Mouse (Mus musculus) hindbrain, embryonic 12.5 days (tissue): ENCODE measurements at regions not wholly inside any gene's neighbourhood (a gene's known extent, or its start where the extent isn't known, plus 50 kb on each side); places are given as distances from the start of the nearest gene placed in this dataset.
A peak's percentile ranks its signal among the peaks of the same experiment; 100 is the strongest.

Experiments used
- ATAC-seq: fragments of 200-750 bp; cut with Nextera tagmentation; 2 replicates; pipeline ENCODE4 v1.8.0; 2017; ENCODE audit warnings: moderate TSS enrichment; ENCODE audit not compliant: low FRiP score
- H3K27ac ChIP-seq: fragments of 300-500 bp; sonication (generic); 2 replicates; pipeline ENCODE4 v1.5.1; 2016; ENCODE audit warnings: mild to moderate bottlenecking
- H3K27me3 ChIP-seq: fragments of 300-500 bp; sonication (generic); 2 replicates; pipeline ENCODE4 v1.6.1; 2016; ENCODE audit warnings: mild to moderate bottlenecking
- H3K36me3 ChIP-seq: fragments of 300-500 bp; sonication (generic); 2 replicates; pipeline ENCODE4 v1.6.1; 2016; ENCODE audit warnings: mild to moderate bottlenecking
- H3K4me1 ChIP-seq: fragments of 300-500 bp; sonication (generic); 2 replicates; pipeline ENCODE4 v1.6.1; 2016
- H3K4me2 ChIP-seq: fragments of 300-500 bp; sonication (generic); replicated peaks from 2 replicates; pipeline ENCODE4 v1.6.1; 2016; ENCODE audit warnings: mild to moderate bottlenecking
- H3K4me3 ChIP-seq: fragments of 300-500 bp; sonication (generic); 2 replicates; pipeline ENCODE4 v1.5.1; 2016; ENCODE audit warnings: mild to moderate bottlenecking
- H3K9ac ChIP-seq: fragments of 300-500 bp; sonication (generic); 2 replicates; pipeline ENCODE4 v1.6.1; 2016; ENCODE audit warnings: mild to moderate bottlenecking, moderate library complexity
- H3K9me3 ChIP-seq: fragments of 300-500 bp; sonication (generic); replicated peaks from 2 replicates; pipeline ENCODE4 v1.6.1; 2016; ENCODE audit warnings: mild to moderate bottlenecking
- WGBS: fragments of 180-500 bp; shearing (Covaris S2); methylation state at CpG from one replicate; pipeline ENCODE4 v1.1.7; 2016; 5-methylcytosine and 5-hydroxymethylcytosine counted together

DNA sequence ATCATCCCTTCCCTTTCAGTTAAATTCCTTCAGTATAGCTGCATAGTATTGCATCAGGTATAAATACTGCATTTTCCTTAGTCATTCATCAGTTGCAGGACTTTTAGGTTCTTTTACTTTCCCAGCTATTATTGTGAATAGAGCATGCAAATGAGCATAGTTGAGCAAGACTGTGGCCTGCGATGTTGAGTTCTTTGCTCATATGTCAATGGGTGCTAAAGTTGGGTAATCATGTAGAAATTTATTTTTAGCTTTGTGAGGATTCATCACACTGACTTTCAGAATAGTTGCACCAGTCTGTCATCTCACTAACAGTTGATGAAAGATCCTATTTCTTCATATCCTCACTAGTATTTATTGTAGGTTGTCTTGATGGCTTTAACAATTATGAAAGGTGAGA lies 380.3 kb upstream of the Arrdc3 start:
- Histone ChIP-seq H3K9me3 (no peaks in the 10 kb centered on the region), H3K4me2 (no peak overlapping the region), H3K4me1 (no peaks in the 10 kb centered on the region), H3K4me3 (no peak overlapping the region), H3K36me3 (no peaks in the 10 kb centered on the region), H3K27ac (no peak overlapping the region), H3K27me3 (no peaks in the 10 kb centered on the region), H3K9ac (no peak overlapping the region)
- no peak for ATAC-seq
- 93% methylated on average over 1 of the region's 1 CpGs for WGBS

DNA sequence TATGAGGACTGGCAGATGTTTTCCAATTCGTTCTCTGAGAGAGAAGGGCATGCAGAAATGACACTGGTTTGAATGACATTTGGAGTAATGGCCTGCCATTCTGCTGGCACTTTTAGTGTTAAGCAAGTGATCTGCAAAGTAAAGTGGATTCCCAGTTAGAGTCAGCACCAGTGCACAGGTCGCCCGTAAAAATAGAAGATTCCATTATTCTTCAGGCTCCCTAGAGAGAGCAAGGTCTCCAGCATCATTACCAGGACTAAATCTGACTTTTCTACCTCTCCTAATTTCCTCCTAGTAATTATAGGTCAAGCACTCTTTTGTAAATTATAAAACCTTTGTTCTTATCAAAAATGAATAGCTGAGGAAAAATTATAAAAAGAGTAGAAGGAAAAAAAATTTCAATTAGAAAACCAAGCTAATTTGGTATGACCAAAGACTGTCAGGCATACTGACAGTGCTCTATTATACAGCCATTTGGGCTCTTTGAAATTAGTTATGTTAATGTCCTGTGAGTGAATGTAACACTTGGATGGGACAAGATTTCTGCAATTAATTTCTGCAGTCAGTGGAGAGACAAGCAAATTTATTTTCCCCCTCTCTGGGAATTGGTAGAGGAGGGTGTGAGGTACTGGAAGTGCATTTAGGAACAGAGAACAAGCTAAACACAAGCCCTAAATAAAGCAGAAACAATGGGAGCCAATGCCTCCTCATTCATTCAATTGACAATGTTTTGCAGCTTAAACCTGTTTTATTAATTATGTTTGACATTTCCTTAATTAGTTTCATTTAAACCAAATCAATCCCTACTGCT lies 368.8 kb upstream of the Arrdc3 start:
- Histone ChIP-seq H3K27me3 (no peaks in the 10 kb centered on the region), H3K9ac (no peak overlapping the region), H3K27ac (peak overlapping the region; percentile 17; the same call in 1 of the 2 replicates), H3K9me3 (no peaks in the 10 kb centered on the region), H3K4me3 (no peak overlapping the region), H3K4me2 (no peak overlapping the region), H3K4me1 (peaks cover 2% of the 10 kb centered on the region; the same call in 1 of the 2 replicates), H3K36me3 (no peaks in the 10 kb centered on the region)
- ATAC-seq = peak; percentile 93
- 33% methylated on average over 3 of the region's 3 CpGs for WGBS

DNA sequence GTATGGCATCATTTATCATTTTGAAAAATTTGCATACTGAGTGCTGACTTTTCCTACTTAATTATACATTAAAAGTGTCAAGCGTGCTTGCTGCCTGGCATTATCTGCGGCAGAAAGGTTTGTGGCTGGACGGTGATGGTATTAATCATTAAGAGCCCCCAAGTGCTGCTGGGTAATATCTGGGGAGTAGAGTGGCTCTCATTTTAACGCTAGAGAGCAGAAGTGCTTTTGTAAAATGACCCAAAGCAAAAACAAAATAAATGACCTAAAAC lies 368.3 kb upstream of the Arrdc3 start:
- Histone ChIP-seq H3K4me1 (peaks cover 2% of the 10 kb centered on the region; the same call in 1 of the 2 replicates), H3K9ac (no peak overlapping the region), H3K4me3 (no peak overlapping the region), H3K36me3 (no peaks in the 10 kb centered on the region), H3K9me3 (no peaks in the 10 kb centered on the region), H3K4me2 (no peak overlapping the region), H3K27ac (no peak overlapping the region), H3K27me3 (no peaks in the 10 kb centered on the region)
- peak; percentile 87; the same call in 1 of the 2 replicates for ATAC-seq
- WGBS = 42% methylated on average over 4 of the region's 4 CpGs

DNA sequence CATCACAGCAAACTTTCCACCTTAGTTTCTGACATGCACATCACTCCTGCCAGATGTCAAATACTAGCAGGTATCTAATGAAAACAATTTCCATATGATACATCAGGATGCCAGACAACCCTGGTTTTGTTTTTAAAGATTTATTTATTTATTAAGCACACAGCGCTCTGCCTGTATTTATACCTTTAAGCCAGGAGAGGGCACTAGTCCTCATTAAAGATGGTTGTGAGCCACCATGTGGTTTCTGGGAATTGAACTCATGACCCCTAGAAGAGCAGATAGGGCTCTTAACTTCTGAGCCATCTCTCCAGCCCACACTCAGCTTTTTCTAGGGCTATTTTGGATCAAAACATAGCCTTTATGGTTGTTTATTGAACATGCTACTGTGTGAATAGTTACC lies 364.3 kb upstream of the Arrdc3 start:
- no peak overlapping the region for H3K27ac ChIP-seq
- no peaks in the 10 kb centered on the region for H3K27me3 ChIP-seq
- no peak overlapping the region for H3K4me3 ChIP-seq
- no peak for ATAC-seq
- WGBS = 61% methylated on average over 1 of the region's 1 CpGs
- peaks cover 2% of the 10 kb centered on the region; the same call in 1 of the 2 replicates for H3K4me1 ChIP-seq
- no peaks in the 10 kb centered on the region for H3K9me3 ChIP-seq
- no peak overlapping the region for H3K4me2 ChIP-seq
- no peak overlapping the region for H3K9ac ChIP-seq
- H3K36me3 ChIP-seq = no peaks in the 10 kb centered on the region

DNA sequence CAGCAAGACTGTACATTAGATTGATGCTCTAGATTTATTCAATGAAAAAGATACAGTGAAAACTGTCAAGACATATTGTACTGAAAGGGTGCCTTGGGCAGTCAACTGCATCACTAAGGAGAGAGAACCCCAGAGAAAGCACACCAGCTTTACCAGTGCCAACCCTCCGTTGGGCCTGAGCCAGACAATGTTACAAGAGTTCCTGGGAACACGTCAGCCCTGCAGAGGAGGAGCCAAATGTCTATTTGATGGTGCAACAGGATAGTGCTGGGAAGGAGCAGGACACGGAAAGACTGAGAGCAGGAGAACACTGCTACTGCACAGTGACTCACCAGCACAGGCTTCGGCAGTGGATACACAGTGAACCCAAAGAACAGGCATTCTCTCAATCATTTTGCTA lies 363.4 kb upstream of the Arrdc3 start:
- Histone ChIP-seq H3K36me3 (no peaks in the 10 kb centered on the region), H3K4me3 (no peak overlapping the region), H3K9ac (no peak overlapping the region), H3K4me2 (no peak overlapping the region), H3K4me1 (no peaks in the 10 kb centered on the region), H3K27me3 (no peaks in the 10 kb centered on the region), H3K27ac (no peak overlapping the region), H3K9me3 (no peaks in the 10 kb centered on the region)
- WGBS = 69% methylated on average over 4 of the region's 4 CpGs
- no peak for ATAC-seq

DNA sequence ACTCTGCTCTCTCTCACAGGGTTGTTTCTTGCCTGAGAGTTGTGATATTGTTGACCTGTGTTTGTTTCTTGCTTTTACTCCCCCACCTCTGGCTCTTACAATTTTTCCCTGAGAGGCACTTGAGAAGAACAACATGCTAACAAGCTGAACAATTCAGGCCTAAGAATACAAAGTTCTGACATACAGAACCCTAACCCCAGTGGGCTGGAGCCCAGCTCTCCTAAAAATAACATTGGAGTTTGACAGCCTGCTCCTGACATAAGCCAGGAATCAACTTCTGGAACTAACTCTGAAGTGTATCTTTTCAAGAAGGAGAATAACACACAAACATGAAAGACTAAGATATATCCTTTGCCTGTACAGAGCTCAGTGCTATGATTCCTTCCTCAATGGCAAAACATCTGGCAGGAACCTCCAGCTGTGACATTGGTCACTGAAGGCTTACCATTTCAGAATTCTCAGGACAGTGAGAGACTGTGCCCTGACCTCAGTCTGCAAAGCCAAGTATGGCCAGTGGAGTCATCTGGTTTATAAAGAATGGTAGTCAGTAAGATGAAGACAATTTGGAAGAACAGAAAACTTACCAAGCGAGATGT lies 347.3 kb upstream of the Arrdc3 start:
- Histone ChIP-seq H3K4me2 (no peak overlapping the region), H3K9me3 (no peaks in the 10 kb centered on the region), H3K36me3 (no peaks in the 10 kb centered on the region), H3K27me3 (no peaks in the 10 kb centered on the region), H3K27ac (no peak overlapping the region), H3K4me3 (no peak overlapping the region), H3K9ac (no peak overlapping the region), H3K4me1 (no peaks in the 10 kb centered on the region)
- WGBS = 88% methylated on average over 1 of the region's 1 CpGs
- ATAC-seq = no peak

DNA sequence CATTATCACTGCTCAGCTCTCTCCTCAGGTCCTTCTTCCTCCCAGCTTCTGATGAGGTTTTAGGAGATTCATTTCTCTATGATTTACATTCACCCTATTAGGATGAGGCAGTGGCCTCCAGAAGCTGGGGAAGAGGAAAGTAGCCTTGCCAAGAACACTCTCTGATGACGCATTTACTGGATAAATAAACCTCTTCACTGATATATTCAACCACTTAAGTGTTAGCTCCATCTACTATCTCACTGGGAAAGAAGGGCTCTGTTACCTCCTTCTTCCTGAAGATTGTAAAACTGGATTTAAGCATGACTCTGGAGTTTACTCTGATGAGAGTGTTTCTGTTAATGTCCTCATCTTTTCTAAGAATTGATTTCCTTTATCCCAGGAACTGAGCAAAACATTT lies 338.2 kb upstream of the Arrdc3 start:
- Histone ChIP-seq H3K27ac (no peak overlapping the region), H3K4me2 (no peak overlapping the region), H3K4me1 (no peaks in the 10 kb centered on the region), H3K9me3 (no peaks in the 10 kb centered on the region), H3K27me3 (no peaks in the 10 kb centered on the region), H3K36me3 (no peaks in the 10 kb centered on the region), H3K4me3 (no peak overlapping the region), H3K9ac (no peak overlapping the region)
- no peak for ATAC-seq
- 94% methylated on average over 1 of the region's 1 CpGs for WGBS

DNA sequence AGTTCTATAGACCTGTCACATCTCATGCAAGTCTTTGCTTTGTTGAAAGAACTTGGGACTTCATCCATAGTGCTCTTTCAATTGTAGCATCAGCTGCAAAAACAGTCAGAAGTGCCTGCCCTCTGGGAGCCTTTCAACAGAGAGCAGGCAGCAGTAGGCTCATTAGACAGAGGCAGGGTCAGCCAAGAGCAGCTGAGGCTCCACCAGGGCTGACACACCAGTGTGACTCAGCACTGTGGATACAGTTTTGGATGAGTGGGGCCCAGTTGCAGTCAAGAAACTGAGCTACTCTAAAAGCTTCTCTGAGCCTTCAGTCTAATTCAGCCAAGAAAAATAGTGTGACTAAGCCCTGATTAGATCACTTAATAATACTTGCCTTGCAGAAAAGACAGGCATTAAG lies 326.0 kb upstream of the Arrdc3 start:
- no peak for ATAC-seq
- Histone ChIP-seq H3K36me3 (no peaks in the 10 kb centered on the region), H3K9ac (no peak overlapping the region), H3K4me3 (no peak overlapping the region), H3K27me3 (no peaks in the 10 kb centered on the region), H3K4me1 (no peaks in the 10 kb centered on the region), H3K4me2 (no peak overlapping the region), H3K27ac (no peak overlapping the region), H3K9me3 (no peaks in the 10 kb centered on the region)
